Mouse (Mus musculus) liver, embryonic 12.5 days (tissue): Measurements from ENCODE around the gene Hcst. TPM values are rescaled to one million over a fixed set of nuclear protein-coding genes. Genes with fewer than 3 reads are reported as not detected.
A peak's percentile ranks its signal among the peaks of the same experiment; 100 is the strongest.

Source experiments
- ATAC-seq: fragments of 200-750 bp; cut with Nextera tagmentation; 2 replicates; pipeline ENCODE4 v1.8.0; 2017; ENCODE audit warnings: moderate number of reproducible peaks, mild to moderate bottlenecking, moderate library complexity
- H3K27ac ChIP-seq: fragments of 300-500 bp; sonication (generic); 2 replicates; pipeline ENCODE4 v1.5.1; 2016; ENCODE audit warnings: mild to moderate bottlenecking
- H3K27me3 ChIP-seq: fragments of 300-500 bp; sonication (generic); replicated peaks from 2 replicates; pipeline ENCODE4 v1.6.1; 2016; ENCODE audit warnings: mild to moderate bottlenecking, moderate library complexity
- H3K36me3 ChIP-seq: fragments of 300-500 bp; sonication (generic); 2 replicates; pipeline ENCODE4 v1.6.1; 2016; ENCODE audit warnings: mild to moderate bottlenecking, moderate library complexity
- H3K4me1 ChIP-seq: fragments of 300-500 bp; sonication (generic); 2 replicates; pipeline ENCODE4 v1.6.1; 2016
- H3K4me2 ChIP-seq: fragments of 300-500 bp; sonication (generic); 2 replicates; pipeline ENCODE4 v1.6.1; 2016; ENCODE audit warnings: mild to moderate bottlenecking, moderate library complexity
- H3K4me3 ChIP-seq: fragments of 300-500 bp; sonication (generic); 2 replicates; pipeline ENCODE4 v1.5.1; 2016; ENCODE audit warnings: mild to moderate bottlenecking, moderate library complexity
- H3K9ac ChIP-seq: fragments of 300-500 bp; sonication (generic); 2 replicates; pipeline ENCODE4 v1.6.1; 2016; ENCODE audit warnings: mild to moderate bottlenecking, moderate library complexity
- H3K9me3 ChIP-seq: fragments of 300-500 bp; sonication (generic); replicated peaks from 2 replicates; pipeline ENCODE4 v1.6.1; 2016; ENCODE audit warnings: mild to moderate bottlenecking, moderate library complexity
- WGBS: fragments of 180-500 bp; shearing (Covaris S2); methylation state at CpG from one replicate; pipeline ENCODE4 v1.1.7; 2016; ENCODE audit not compliant: insufficient replicate concordance; 5-methylcytosine and 5-hydroxymethylcytosine counted together
- polyA plus RNA-seq: library from polyadenylated mRNA; unstranded; fragments of >200 nt; fragmentation: Nextera tagmentation; extraction: Ambion mirVana; gene quantifications from 2 replicates; pipeline ENCODE4 v1.2.1, GENCODE M21; 2016

Gene Hcst
- polyA plus RNA-seq, 1 experiment from 2014 or later: 4.1 TPM

- no peak for ATAC-seq
- H3K27me3 ChIP-seq: no peaks in the 10 kb centered on the region
- WGBS: 56% methylated on average over 3 of the region's 3 CpGs
- no peaks in the 10 kb centered on the region for H3K9me3 ChIP-seq
- no peak overlapping the region for H3K4me3 ChIP-seq
- no peak overlapping the region for H3K4me2 ChIP-seq
- no peak overlapping the region for H3K27ac ChIP-seq
- no peaks in the 10 kb centered on the region for H3K4me1 ChIP-seq
- H3K9ac ChIP-seq: no peak overlapping the region
- H3K36me3 ChIP-seq: no peaks in the 10 kb centered on the region
These were observed 11.0 kb downstream of the Hcst start for GRCm38 (mm10) chr7:30408639-30409038.

- no peak overlapping the region for H3K9ac ChIP-seq
- no peaks in the 10 kb centered on the region for H3K9me3 ChIP-seq
- no peak overlapping the region for H3K27ac ChIP-seq
- no peaks in the 10 kb centered on the region for H3K36me3 ChIP-seq
- 56% methylated on average over 4 of the region's 4 CpGs for WGBS
- H3K27me3 ChIP-seq: no peaks in the 10 kb centered on the region
- H3K4me2 ChIP-seq: no peak overlapping the region
- H3K4me3 ChIP-seq: no peak overlapping the region
- no peaks in the 10 kb centered on the region for H3K4me1 ChIP-seq
- ATAC-seq: no peak
These were observed 17.3 kb downstream of the Hcst start for GRCm38 (mm10) chr7:30402343-30402742.

- 58% methylated on average over 7 of the region's 7 CpGs for WGBS
These were observed 20.0 kb downstream of the Hcst start for GRCm38 (mm10) chr7:30399671-30400070.

GRCm38 (mm10) chr7:30394871-30395270 lies 24.8 kb downstream of the Hcst start:
- Histone ChIP-seq H3K4me3 (no peak overlapping the region), H3K27ac (no peak overlapping the region), H3K9ac (no peak overlapping the region), H3K4me1 (no peaks in the 10 kb centered on the region), H3K36me3 (no peaks in the 10 kb centered on the region), H3K9me3 (no peaks in the 10 kb centered on the region), H3K4me2 (no peak overlapping the region), H3K27me3 (no peaks in the 10 kb centered on the region)
- WGBS: 38% methylated on average over 2 of the region's 2 CpGs
- ATAC-seq: no peak

More at GRCm38 (mm10) chr7:30399671-30400070, 20.0 kb downstream of the Hcst start:
- H3K4me1 ChIP-seq: no peaks in the 10 kb centered on the region
- H3K36me3 ChIP-seq: no peaks in the 10 kb centered on the region
- H3K4me2 ChIP-seq: no peak overlapping the region
- no peaks in the 10 kb centered on the region for H3K27me3 ChIP-seq
- no peak overlapping the region for H3K4me3 ChIP-seq
- no peak overlapping the region for H3K9ac ChIP-seq
- H3K9me3 ChIP-seq: no peaks in the 10 kb centered on the region
- H3K27ac ChIP-seq: no peak overlapping the region
- ATAC-seq: no peak

GRCm38 (mm10) chr7:30394379-30394778 lies 25.3 kb downstream of the Hcst start:
- Histone ChIP-seq H3K36me3 (no peaks in the 10 kb centered on the region), H3K27ac (peak overlapping the region; percentile 63), H3K27me3 (no peaks in the 10 kb centered on the region), H3K4me3 (no peak overlapping the region), H3K4me1 (no peaks in the 10 kb centered on the region), H3K9ac (no peak overlapping the region), H3K9me3 (no peaks in the 10 kb centered on the region), H3K4me2 (0 out of 2 replicates have a peak overlapping the region, but pooled peaks have one; percentile 2)
- ATAC-seq: peak; percentile 58
- WGBS: 16% methylated on average over 10 of the region's 11 CpGs

GRCm38 (mm10) chr7:30393631-30394030 lies 26.0 kb downstream of the Hcst start:
- no peak for ATAC-seq
- WGBS: 77% methylated on average over 4 of the region's 4 CpGs
- Histone ChIP-seq H3K27me3 (no peaks in the 10 kb centered on the region), H3K9ac (no peak overlapping the region), H3K4me3 (no peak overlapping the region), H3K4me1 (no peaks in the 10 kb centered on the region), H3K27ac (peak overlapping the region; percentile 63), H3K9me3 (no peaks in the 10 kb centered on the region), H3K4me2 (no peak overlapping the region), H3K36me3 (no peaks in the 10 kb centered on the region)

GRCm38 (mm10) chr7:30392746-30393520 lies 26.7 kb downstream of the Hcst start:
- no peak overlapping the region for H3K9ac ChIP-seq
- H3K36me3 ChIP-seq: no peaks in the 10 kb centered on the region
- no peak overlapping the region for H3K4me3 ChIP-seq
- no peak for ATAC-seq
- H3K9me3 ChIP-seq: no peaks in the 10 kb centered on the region
- H3K4me2 ChIP-seq: no peak overlapping the region
- no peaks in the 10 kb centered on the region for H3K27me3 ChIP-seq
- H3K4me1 ChIP-seq: no peaks in the 10 kb centered on the region
- WGBS: 58% methylated on average over 4 of the region's 4 CpGs
- H3K27ac ChIP-seq: peak overlapping the region; percentile 63; the same call in 1 of the 2 replicates

GRCm38 (mm10) chr7:30384106-30384505 lies 35.5 kb downstream of the Hcst start:
- no peaks in the 10 kb centered on the region for H3K4me1 ChIP-seq
- no peak overlapping the region for H3K27ac ChIP-seq
- no peaks in the 10 kb centered on the region for H3K27me3 ChIP-seq
- H3K9ac ChIP-seq: no peak overlapping the region
- whole genome bisulfite sequencing: 70% methylated on average over 9 of the region's 9 CpGs
- no peaks in the 10 kb centered on the region for H3K9me3 ChIP-seq
- no peaks in the 10 kb centered on the region for H3K36me3 ChIP-seq
- no peak overlapping the region for H3K4me2 ChIP-seq
- H3K4me3 ChIP-seq: no peak overlapping the region
- ATAC-seq: no peak

GRCm38 (mm10) chr7:30380061-30380460 lies 39.6 kb downstream of the Hcst start:
- Histone ChIP-seq H3K27ac (no peak overlapping the region), H3K9ac (no peak overlapping the region), H3K4me2 (no peak overlapping the region), H3K36me3 (no peaks in the 10 kb centered on the region), H3K4me3 (no peak overlapping the region), H3K27me3 (no peaks in the 10 kb centered on the region), H3K9me3 (no peaks in the 10 kb centered on the region), H3K4me1 (no peaks in the 10 kb centered on the region)
- WGBS: 45% methylated on average over 5 of the region's 5 CpGs
- ATAC-seq: no peak

- Histone ChIP-seq H3K27me3 (no peaks in the 10 kb centered on the region), H3K27ac (no peak overlapping the region), H3K4me1 (0 out of 2 replicates have a peak, but pooled peaks cover 3% of the 10 kb centered on the region), H3K36me3 (no peaks in the 10 kb centered on the region), H3K4me3 (peak overlapping the region; percentile 48), H3K9me3 (no peaks in the 10 kb centered on the region), H3K4me2 (peak overlapping the region; percentile 61), H3K9ac (peak overlapping the region; percentile 44)
- 1% methylated on average over 21 of the region's 21 CpGs for WGBS
- peak; percentile 98 for ATAC-seq
These were observed 46.1 kb downstream of the Hcst start for GRCm38 (mm10) chr7:30373501-30373962.
